Mouse (Mus musculus) cortical plate, adult 2 months (tissue): Measurements from ENCODE around the gene Txndc11.

ENCODE experiments used
- CTCF ChIP-seq: fragments of 200-500 bp; IDR thresholded peaks from 2 replicates; pipeline ENCODE4 v1.5.1; 2011; ENCODE audit warnings: mild to moderate bottlenecking, control low read depth, low read length; ENCODE audit not compliant: insufficient read depth; ENCODE audit errors: extremely low read depth
- POLR2A ChIP-seq: fragments of 200-500 bp; IDR thresholded peaks from 2 replicates; pipeline ENCODE4 v1.6.1; 2011; ENCODE audit warnings: mild to moderate bottlenecking, low read length, control low read depth; ENCODE audit not compliant: insufficient read depth; ENCODE audit errors: extremely low read depth

DNA sequence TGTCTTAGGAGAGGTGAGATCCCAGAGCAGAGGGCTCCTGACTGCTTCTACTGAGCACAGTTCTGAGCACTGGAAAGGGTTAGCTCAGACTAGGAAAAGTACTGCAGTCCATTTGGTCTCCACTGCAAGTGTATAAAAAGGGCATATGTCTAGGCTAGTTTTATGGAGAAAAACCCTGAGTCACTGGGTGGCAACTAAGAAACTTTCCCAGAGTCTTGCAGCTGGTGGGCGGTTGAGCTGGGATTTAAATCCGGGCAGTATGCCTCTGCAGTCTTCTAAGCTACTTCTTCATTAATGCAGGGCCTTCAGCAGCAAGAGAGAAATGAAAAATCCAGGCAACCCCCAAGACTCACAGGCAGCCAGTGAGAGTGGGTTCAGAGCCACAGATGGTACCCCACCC lies 84.2 kb downstream of the Txndc11 start:
- TF ChIP-seq POLR2A (no peak), CTCF (no peak)
